Mouse (Mus musculus) neural tube, embryonic 13.5 days (tissue): ENCODE results near the gene Kcnk7. TPM values are rescaled to one million over a fixed set of nuclear protein-coding genes. Genes with fewer than 3 reads are reported as not detected.
A peak's percentile ranks its signal among the peaks of the same experiment; 100 is the strongest.

Experiments
- ATAC-seq: fragments of 200-750 bp; cut with Nextera tagmentation; 2 replicates; pipeline ENCODE4 v1.8.0; 2017; ENCODE audit warnings: low read depth, mild to moderate bottlenecking, moderate TSS enrichment, moderate library complexity
- H3K27ac ChIP-seq: fragments of 300-500 bp; sonication (generic); replicated peaks from 2 replicates; pipeline ENCODE4 v1.5.1; 2015; ENCODE audit warnings: moderate library complexity, mild to moderate bottlenecking, inconsistent platforms
- H3K27me3 ChIP-seq: fragments of 300-500 bp; sonication (generic); 2 replicates; pipeline ENCODE4 v1.6.1; 2015; ENCODE audit warnings: mild to moderate bottlenecking, inconsistent platforms
- H3K36me3 ChIP-seq: fragments of 300-500 bp; sonication (generic); 2 replicates; pipeline ENCODE4 v1.6.1; 2015; ENCODE audit warnings: mild to moderate bottlenecking, inconsistent platforms
- H3K4me1 ChIP-seq: fragments of 300-500 bp; sonication (generic); replicated peaks from 2 replicates; pipeline ENCODE4 v1.6.1; 2015; ENCODE audit warnings: inconsistent platforms
- H3K4me2 ChIP-seq: fragments of 300-500 bp; sonication (generic); 2 replicates; pipeline ENCODE4 v1.6.1; 2015; ENCODE audit warnings: inconsistent platforms, mild to moderate bottlenecking, moderate library complexity
- H3K4me3 ChIP-seq: fragments of 300-500 bp; sonication (generic); 2 replicates; pipeline ENCODE4 v1.5.1; 2015; ENCODE audit warnings: mild to moderate bottlenecking, inconsistent platforms
- H3K9ac ChIP-seq: fragments of 300-500 bp; sonication (generic); 2 replicates; pipeline ENCODE4 v1.6.1; 2015; ENCODE audit warnings: moderate library complexity, mild to moderate bottlenecking, inconsistent platforms
- H3K9me3 ChIP-seq: fragments of 300-500 bp; sonication (generic); 2 replicates; pipeline ENCODE4 v1.6.1; 2016; ENCODE audit warnings: inconsistent platforms
- WGBS: fragments of 180-500 bp; shearing (Covaris S2); methylation state at CpG from one replicate; pipeline ENCODE4 v1.1.7; 2015; 5-methylcytosine and 5-hydroxymethylcytosine counted together
- polyA plus RNA-seq: library from polyadenylated mRNA; unstranded; fragments of >200 nt; fragmentation: Nextera tagmentation; extraction: Ambion mirVana; gene quantifications from 2 replicates; pipeline ENCODE4 v1.2.1, GENCODE M21; 2015

Kcnk7 gene
- polyA plus RNA-seq: not detected in 2 replicates

GRCm38 (mm10) chr19:5704163-5704800, at the start of gene Kcnk7:
Gene Kcnk7, plus strand, starts transcription at chr19:5704367.
- Histone ChIP-seq H3K27ac (peak within 1 kb of the TSS; percentile 9; the same call in 1 of the 2 replicates), H3K27me3 (no peaks in the 10 kb centered on the region), H3K36me3 (peaks cover 74% of the 10 kb centered on the region), H3K4me2 (no peak within 1 kb of the TSS), H3K9ac (no peak within 1 kb of the TSS), H3K9me3 (no peaks in the 10 kb centered on the region), H3K4me1 (peaks cover 9% of the 10 kb centered on the region), H3K4me3 (no peak within 1 kb of the TSS)
- 78% methylated on average over 17 of the region's 17 CpGs for WGBS
- ATAC-seq: no peak

- Histone ChIP-seq H3K9me3 (no peaks in the 10 kb centered on the region), H3K27ac (no peak overlapping the region), H3K9ac (peak overlapping the region; percentile 62), H3K36me3 (peaks cover 22% of the 10 kb centered on the region; the same call in 1 of the 2 replicates), H3K4me1 (peaks cover 14% of the 10 kb centered on the region), H3K4me3 (peak overlapping the region; percentile 38), H3K27me3 (peaks cover 35% of the 10 kb centered on the region), H3K4me2 (peak overlapping the region; percentile 67)
- 16% methylated on average over 43 of the region's 43 CpGs for WGBS
- no peak for ATAC-seq
Observed at GRCm38 (mm10) chr19:5654720-5655298, 49.4 kb upstream of the Kcnk7 start.

- H3K4me2 ChIP-seq: peak overlapping the region; percentile 55
- no peaks in the 10 kb centered on the region for H3K9me3 ChIP-seq
- peaks cover 3% of the 10 kb centered on the region for H3K27me3 ChIP-seq
- peak overlapping the region; percentile 49 for H3K27ac ChIP-seq
- H3K4me3 ChIP-seq: 0 out of 2 replicates have a peak overlapping the region, but pooled peaks have one; percentile 0
- ATAC-seq: no peak
- H3K9ac ChIP-seq: no peak overlapping the region
- H3K4me1 ChIP-seq: peaks cover 20% of the 10 kb centered on the region
- 89% methylated on average over 16 of the region's 16 CpGs for WGBS
- peaks cover 24% of the 10 kb centered on the region for H3K36me3 ChIP-seq
Observed at GRCm38 (mm10) chr19:5660942-5661751, 43.0 kb upstream of the Kcnk7 start.

GRCm38 (mm10) chr19:5662310-5662709, 41.9 kb upstream of the Kcnk7 start:
- Histone ChIP-seq H3K4me2 (peak overlapping the region; percentile 55), H3K27ac (peak overlapping the region; percentile 76), H3K9ac (0 out of 2 replicates have a peak overlapping the region, but pooled peaks have one; percentile 63), H3K9me3 (no peaks in the 10 kb centered on the region), H3K27me3 (no peaks in the 10 kb centered on the region), H3K36me3 (peaks cover 30% of the 10 kb centered on the region), H3K4me3 (peak overlapping the region; percentile 42), H3K4me1 (peaks cover 20% of the 10 kb centered on the region)
- WGBS: 77% methylated on average over 8 of the region's 8 CpGs
- no peak for ATAC-seq

GRCm38 (mm10) chr19:5662981-5663913, 40.9 kb upstream of the Kcnk7 start, which contains the start of gene Sipa1:
Gene Sipa1, minus strand, starts transcription at chr19:5663707.
- Histone ChIP-seq H3K4me3 (peak within 1 kb of the TSS; percentile 42), H3K36me3 (peaks cover 40% of the 10 kb centered on the region), H3K4me2 (peak within 1 kb of the TSS; percentile 55), H3K9me3 (no peaks in the 10 kb centered on the region), H3K27ac (peak within 1 kb of the TSS; percentile 76), H3K27me3 (no peaks in the 10 kb centered on the region), H3K9ac (peak within 1 kb of the TSS; percentile 63), H3K4me1 (peaks cover 20% of the 10 kb centered on the region)
- WGBS: 2% methylated on average over 32 of the region's 32 CpGs
- peak; percentile 87 for ATAC-seq

GRCm38 (mm10) chr19:5664669-5665257, 39.4 kb upstream of the Kcnk7 start:
- Histone ChIP-seq H3K36me3 (peaks cover 55% of the 10 kb centered on the region), H3K4me1 (peaks cover 20% of the 10 kb centered on the region), H3K27me3 (no peaks in the 10 kb centered on the region), H3K4me2 (no peak overlapping the region), H3K9me3 (no peaks in the 10 kb centered on the region), H3K4me3 (no peak overlapping the region), H3K27ac (no peak overlapping the region), H3K9ac (no peak overlapping the region)
- ATAC-seq: no peak
- 92% methylated on average over 10 of the region's 10 CpGs for WGBS

GRCm38 (mm10) chr19:5665465-5665864, 38.7 kb upstream of the Kcnk7 start:
- peaks cover 20% of the 10 kb centered on the region for H3K4me1 ChIP-seq
- no peak overlapping the region for H3K9ac ChIP-seq
- no peak overlapping the region for H3K4me2 ChIP-seq
- no peaks in the 10 kb centered on the region for H3K9me3 ChIP-seq
- H3K4me3 ChIP-seq: no peak overlapping the region
- ATAC-seq: no peak
- WGBS: 88% methylated on average over 15 of the region's 15 CpGs
- H3K27me3 ChIP-seq: no peaks in the 10 kb centered on the region
- H3K36me3 ChIP-seq: peaks cover 62% of the 10 kb centered on the region
- H3K27ac ChIP-seq: no peak overlapping the region

- Histone ChIP-seq H3K4me1 (peaks cover 20% of the 10 kb centered on the region), H3K9me3 (no peaks in the 10 kb centered on the region), H3K4me3 (no peak overlapping the region), H3K36me3 (peaks cover 71% of the 10 kb centered on the region), H3K27me3 (no peaks in the 10 kb centered on the region), H3K4me2 (no peak overlapping the region), H3K27ac (no peak overlapping the region), H3K9ac (no peak overlapping the region)
- no peak for ATAC-seq
- WGBS: 95% methylated on average over 18 of the region's 18 CpGs
Observed at GRCm38 (mm10) chr19:5666386-5666785, 37.8 kb upstream of the Kcnk7 start.

GRCm38 (mm10) chr19:5668372-5668771, 35.8 kb upstream of the Kcnk7 start:
- H3K4me1 ChIP-seq: peaks cover 8% of the 10 kb centered on the region
- H3K4me3 ChIP-seq: no peak overlapping the region
- no peak overlapping the region for H3K9ac ChIP-seq
- no peak overlapping the region for H3K4me2 ChIP-seq
- 74% methylated on average over 4 of the region's 4 CpGs for WGBS
- no peak overlapping the region for H3K27ac ChIP-seq
- no peaks in the 10 kb centered on the region for H3K27me3 ChIP-seq
- peaks cover 91% of the 10 kb centered on the region for H3K36me3 ChIP-seq
- no peaks in the 10 kb centered on the region for H3K9me3 ChIP-seq
- ATAC-seq: no peak

- Histone ChIP-seq H3K9me3 (no peaks in the 10 kb centered on the region), H3K4me1 (no peaks in the 10 kb centered on the region), H3K4me2 (no peak overlapping the region), H3K36me3 (peaks cover 94% of the 10 kb centered on the region), H3K27ac (no peak overlapping the region), H3K27me3 (no peaks in the 10 kb centered on the region), H3K4me3 (no peak overlapping the region), H3K9ac (no peak overlapping the region)
- 81% methylated on average over 4 of the region's 4 CpGs for WGBS
- ATAC-seq: no peak
Observed at GRCm38 (mm10) chr19:5680432-5680831, 23.7 kb upstream of the Kcnk7 start.

- Histone ChIP-seq H3K4me2 (no peak overlapping the region), H3K9ac (no peak overlapping the region), H3K4me1 (peaks cover 13% of the 10 kb centered on the region), H3K9me3 (no peaks in the 10 kb centered on the region), H3K36me3 (peaks cover 73% of the 10 kb centered on the region), H3K27me3 (no peaks in the 10 kb centered on the region), H3K27ac (no peak overlapping the region), H3K4me3 (no peak overlapping the region)
- no peak for ATAC-seq
- WGBS: 91% methylated on average over 12 of the region's 12 CpGs
Observed at GRCm38 (mm10) chr19:5684236-5684635, 19.9 kb upstream of the Kcnk7 start.
